Mouse (Mus musculus): ENCODE results near the gene Add1.

Gene Add1

DNA sequence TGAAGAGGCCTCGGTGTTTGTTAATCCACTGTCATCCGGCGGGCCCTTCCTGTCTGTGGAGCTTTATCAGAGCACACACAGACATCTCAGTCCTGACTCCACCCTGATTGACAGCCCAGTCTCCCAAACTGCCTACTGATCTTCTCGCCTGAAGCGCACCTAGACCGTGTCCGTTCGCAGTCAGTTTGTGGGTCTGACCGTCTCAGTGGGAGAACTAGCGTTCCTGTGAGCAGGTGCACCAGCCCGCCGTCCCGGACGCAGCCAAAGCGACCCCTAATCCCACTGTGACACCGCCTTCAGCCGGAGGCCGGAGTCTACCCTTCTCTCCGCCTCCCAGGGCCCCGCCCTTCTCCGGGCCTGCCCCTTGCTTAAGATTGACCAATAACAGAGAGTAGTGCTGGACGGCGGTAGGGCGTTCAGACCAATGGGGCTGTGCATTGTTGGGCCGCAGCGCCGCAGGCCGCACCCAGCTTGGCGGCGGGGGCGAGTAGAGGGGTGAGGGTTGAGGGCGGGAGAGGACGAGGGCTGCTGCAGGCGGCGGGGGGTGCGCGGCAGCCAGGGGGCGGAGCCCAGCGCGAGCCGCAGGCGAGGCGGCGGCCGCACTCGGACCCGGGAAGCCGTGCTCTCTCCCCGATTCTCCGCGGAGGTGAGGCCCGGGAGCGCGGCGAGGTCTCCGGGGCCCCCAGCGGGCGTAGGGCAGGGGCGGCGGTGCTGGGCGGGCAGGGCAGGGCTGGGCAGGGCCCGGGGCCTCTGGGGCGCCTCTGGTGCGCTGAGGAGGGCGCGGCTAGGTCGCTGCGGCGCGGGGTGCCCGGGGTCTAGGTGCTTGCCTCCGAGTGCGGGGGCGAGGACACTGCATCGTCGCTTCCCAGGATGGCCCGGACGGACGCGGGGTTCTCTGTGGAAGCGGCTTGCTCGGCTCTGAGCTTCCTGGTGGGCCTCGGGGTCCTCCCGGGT lies at the start of gene Add1:
Add1 (plus strand) TSS at position 397 of the 954 bp plus-strand sequence.
- DNase-seq = peak; percentile 95 to 98

- DNase-seq = peak in 1 of 2 experiments; percentile 23
Observed at GRCm38 (mm10) chr5:34523958-34524485, 49.4 kb upstream of the Add1 start.

GRCm38 (mm10) chr5:34524511-34524910 lies 49.0 kb upstream of the Add1 start:
- peak in 1 of 2 experiments; percentile 26 for DNase-seq

DNA sequence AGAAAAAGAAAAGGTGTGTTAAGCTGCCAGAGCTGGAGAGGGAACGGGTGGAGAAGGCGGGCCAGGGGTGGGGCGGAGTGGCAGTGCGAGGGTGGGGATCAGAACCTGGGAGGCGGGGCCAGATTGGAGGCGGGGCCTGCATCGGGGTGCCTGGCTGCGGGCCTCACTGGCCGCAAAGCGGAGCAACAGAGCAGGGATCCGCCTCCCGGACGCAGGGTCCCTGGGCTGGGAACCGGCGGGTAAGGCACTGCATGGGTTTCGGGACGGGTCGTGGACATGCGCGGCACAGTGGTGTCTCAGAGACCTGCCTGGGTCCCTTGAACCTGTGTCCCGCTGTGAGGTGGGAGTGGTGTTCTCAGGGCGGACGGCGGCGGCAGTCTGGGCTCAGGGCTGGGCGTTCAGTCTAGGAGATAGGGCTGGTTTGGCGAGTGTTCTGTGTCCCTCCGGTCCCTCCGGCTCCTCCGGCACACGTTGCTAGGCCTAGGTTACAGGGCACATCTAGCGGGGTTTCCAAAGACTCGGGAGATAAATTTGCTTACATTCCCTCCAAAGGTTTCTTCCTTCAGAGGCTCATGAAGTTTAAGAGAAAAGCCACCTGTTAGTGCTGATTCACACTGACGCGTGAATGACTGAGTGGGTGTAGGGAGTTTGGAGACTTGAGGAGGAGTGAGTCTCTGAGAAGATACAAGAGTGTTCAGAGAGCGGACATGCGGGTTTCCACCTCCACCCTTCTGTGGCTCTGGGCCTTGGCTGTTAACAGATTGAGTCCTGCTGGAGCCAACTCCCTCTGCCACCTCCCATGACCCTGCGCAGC lies 47.6 kb upstream of the Add1 start, which contains the start of gene Sh3bp2:
Sh3bp2 (plus strand) TSS at position 176 of the 814 bp plus-strand sequence.
- peak; percentile 97 to 99 for DNase-seq

- DNase-seq = no peak
Observed at GRCm38 (mm10) chr5:34526477-34526775, 47.0 kb upstream of the Add1 start.

DNA sequence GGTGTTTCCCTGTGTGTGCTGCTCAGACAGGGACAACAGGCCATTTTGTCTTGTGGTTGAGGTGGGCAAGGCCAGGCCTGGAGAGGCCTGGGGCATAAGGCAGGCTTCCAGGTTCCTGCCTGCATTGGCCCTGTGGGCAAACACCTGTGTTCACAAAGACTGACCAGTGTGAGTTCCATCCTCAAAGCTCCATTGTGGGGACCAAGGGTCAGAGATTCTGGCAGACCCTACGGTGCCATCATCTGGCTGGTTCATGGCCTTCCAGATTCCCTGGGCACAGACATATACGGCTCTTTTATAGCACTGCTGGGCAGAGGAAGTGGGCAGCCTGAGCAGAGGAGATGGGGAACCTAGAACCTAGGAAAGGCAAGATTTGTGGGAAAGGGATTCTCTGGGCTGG lies 46.1 kb upstream of the Add1 start:
- no peak for DNase-seq

DNA sequence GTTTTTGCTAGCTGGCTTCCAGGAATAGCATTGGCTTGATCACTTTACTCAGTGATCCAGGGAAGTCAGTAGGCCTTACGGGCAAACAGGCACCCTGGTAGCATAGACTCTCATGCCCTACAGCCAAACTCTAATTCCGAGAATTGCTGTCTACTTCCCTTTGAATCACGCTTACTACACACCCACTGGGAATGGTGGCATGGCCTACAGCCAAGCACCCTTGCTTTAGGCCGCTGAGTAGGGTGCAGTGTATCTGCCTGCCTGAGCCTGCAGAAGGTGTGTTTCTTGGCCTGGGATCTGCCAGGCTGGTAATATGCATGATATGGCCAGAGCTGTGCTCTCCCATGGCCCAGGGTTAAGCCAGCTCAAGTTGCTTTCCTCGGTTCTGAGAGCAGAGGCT lies 44.7 kb upstream of the Add1 start:
- DNase-seq = peak in 1 of 2 experiments; percentile 47

DNA sequence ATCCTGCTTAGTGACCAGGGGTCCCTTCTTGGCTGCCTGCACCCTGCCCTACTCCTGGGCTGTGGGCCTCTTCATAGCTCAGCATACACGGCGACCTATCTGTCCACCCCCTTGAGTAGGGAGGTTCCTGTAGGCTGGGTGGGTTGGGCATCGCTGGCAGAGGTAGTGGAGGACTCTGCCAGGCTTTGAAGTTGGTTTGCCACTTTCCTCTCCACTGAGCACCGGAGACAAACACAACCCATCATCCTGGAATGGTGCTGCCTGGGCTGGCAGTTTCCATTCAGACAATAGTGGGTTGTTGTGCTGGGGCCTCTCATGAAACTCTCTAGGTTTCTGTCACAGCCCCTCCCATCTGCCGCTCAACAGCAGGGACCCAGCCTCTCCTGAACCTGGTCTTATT lies 43.3 kb upstream of the Add1 start:
- peak in 1 of 2 experiments; percentile 28 for DNase-seq

DNA sequence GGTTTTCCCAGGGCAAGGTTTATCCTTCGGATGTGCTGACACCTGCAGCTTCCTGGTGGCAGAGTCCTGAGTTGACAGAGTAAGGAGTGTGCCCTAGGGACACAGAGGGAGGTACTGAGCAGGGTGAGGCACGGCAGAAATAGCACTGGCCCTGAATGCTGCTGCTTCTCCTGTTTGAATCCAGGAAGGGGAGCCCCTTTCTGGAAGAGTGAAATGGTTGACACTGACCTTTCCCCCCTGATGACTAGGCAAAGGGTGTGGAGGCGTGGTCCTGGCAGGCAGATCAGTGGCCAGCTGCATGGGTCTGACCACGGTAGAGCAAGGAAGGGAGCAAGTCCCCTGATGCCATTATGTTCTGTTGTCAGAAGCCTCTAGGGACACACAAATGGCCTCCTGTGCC lies 42.8 kb upstream of the Add1 start:
- DNase-seq = peak; percentile 46 to 74

- no peak for DNase-seq
Observed at GRCm38 (mm10) chr5:34533066-34533465, 40.4 kb upstream of the Add1 start.

- DNase-seq = no peak
Observed at GRCm38 (mm10) chr5:34533820-34534219, 39.6 kb upstream of the Add1 start.

DNA sequence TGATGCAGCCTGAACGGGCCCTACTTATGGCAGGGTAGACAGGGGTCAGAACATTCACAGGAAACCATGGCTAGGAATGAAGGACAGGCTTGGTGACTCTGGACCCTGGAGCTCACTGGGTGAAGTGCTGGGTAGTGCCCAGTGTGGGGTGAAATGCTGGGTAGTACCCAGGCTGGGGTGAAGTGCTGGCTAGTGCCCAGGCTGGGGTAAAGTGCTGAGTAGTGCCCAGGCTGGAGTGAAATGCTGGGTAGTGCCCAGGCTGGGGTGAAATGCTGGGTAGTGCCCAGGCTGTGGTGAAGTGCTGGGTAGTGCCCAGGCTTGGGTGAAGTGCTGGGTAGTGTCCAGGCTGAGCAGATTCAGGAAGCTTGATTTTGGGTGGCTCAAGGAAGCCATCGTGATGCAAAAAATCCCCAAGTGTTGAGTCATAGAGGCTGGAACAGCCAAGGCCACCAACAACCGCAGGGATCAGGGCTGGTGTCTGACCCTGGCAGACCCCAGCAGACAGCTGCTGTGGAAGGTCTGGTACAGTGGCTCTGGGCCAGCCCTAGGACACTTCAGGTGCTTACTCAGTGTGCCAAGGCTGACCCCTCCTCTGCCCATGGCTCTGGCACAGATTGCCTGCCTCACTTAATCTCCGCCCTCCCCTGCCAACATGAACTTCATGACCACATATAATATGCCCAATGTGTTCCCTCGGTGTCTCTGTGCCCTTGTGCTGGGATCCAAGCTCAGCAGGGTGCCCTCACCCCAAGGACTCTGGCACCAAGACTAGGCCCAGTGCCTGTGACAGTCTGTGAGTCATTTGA lies 38.5 kb upstream of the Add1 start:
- no peak for DNase-seq

DNA sequence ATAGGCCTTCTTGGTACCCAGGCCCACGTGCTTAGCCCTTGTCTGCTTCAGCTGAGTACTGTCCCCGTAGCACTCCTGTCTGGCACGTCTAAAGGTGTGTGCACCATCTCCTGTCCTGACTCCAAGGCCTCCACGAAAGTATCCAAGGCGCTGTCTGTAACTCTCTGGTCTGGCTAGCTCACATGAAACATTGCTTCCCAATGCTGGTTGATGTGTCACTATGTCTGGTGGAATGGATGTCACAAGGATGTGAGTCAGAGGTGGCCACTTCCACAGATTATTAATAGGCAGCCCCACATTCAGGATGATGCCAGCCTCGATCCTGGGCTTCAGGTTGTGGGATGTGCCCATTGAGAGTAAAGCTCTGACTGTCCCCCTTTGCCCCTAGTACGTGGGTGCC lies 37.6 kb upstream of the Add1 start:
- no peak for DNase-seq

- DNase-seq = no peak
Observed at GRCm38 (mm10) chr5:34538079-34538478, 35.4 kb upstream of the Add1 start.

- peak; percentile 40 to 43 for DNase-seq
Observed at GRCm38 (mm10) chr5:34538527-34538926, 34.9 kb upstream of the Add1 start.

- DNase-seq = no peak
Observed at GRCm38 (mm10) chr5:34539121-34539520, 34.3 kb upstream of the Add1 start.

GRCm38 (mm10) chr5:34542166-34542565 lies 31.3 kb upstream of the Add1 start:
- peak in 1 of 2 experiments; percentile 21 for DNase-seq

DNA sequence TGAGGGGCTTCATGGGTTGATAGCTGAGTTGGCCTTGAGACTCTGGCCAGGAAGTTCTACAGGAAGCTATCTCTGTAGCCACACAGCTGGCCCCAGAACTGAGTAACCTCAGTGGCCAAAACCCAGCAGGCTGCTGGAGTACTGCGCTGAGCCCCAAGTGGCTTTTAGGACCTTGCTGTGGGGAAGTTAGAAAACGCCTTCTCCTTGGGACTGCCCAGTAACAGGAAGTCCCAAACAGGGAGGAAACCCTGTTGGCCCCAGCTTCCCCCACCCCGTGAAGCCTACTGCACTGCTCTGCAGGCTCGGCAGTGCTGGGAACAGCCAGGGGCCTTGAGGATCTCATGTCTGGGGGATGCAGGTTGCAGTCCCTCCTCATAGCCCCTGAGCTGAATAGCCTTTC lies 30.4 kb upstream of the Add1 start:
- DNase-seq = peak in 1 of 2 experiments; percentile 35

GRCm38 (mm10) chr5:34547410-34547809 lies 26.1 kb upstream of the Add1 start:
- peak in 1 of 2 experiments; percentile 63 for DNase-seq

GRCm38 (mm10) chr5:34549135-34549482 lies 24.4 kb upstream of the Add1 start:
- DNase-seq = no peak

GRCm38 (mm10) chr5:34549483-34550221 lies 23.8 kb upstream of the Add1 start:
- DNase-seq = peak; percentile 54 to 68

DNA sequence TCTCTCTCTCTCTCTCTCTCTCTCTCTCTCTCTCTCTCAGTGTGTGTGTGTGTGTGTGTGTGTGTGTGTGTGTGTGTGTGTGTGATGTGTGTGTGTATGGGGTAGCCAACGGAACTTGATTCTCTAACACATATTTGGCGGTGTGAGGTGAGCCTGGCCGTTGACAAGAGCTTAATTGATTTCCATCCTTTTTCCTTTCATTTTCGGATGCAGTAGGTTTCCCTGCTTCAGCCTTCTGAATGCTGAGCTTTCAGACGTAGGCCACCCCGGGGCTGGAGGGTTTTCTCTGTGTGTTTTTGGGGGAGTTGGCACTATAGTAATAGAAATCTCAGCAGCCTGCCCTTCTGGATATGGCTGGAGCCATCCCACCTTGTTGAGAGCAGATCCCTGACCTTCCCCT lies 23.2 kb upstream of the Add1 start:
- no peak for DNase-seq

Data from kidney, postnatal 25 days (tissue).